Mouse (Mus musculus) liver, embryonic 15.5 days (tissue): Measurements from ENCODE around the gene Sigirr. TPM values are rescaled to one million over a fixed set of nuclear protein-coding genes. Genes with fewer than 3 reads are reported as not detected.
A peak's percentile ranks its signal among the peaks of the same experiment; 100 is the strongest.

Source experiments
- ATAC-seq: fragments of 200-750 bp; cut with Nextera tagmentation; 2 replicates; pipeline ENCODE4 v1.8.0; 2017; ENCODE audit warnings: moderate number of reproducible peaks, mild to moderate bottlenecking, moderate library complexity; ENCODE audit not compliant: insufficient read depth
- H3K27ac ChIP-seq: fragments of 300-500 bp; sonication (generic); replicated peaks from 2 replicates; pipeline ENCODE4 v1.5.1; 2015; ENCODE audit warnings: mild to moderate bottlenecking, inconsistent platforms
- H3K27me3 ChIP-seq: fragments of 300-500 bp; sonication (generic); 2 replicates; pipeline ENCODE4 v1.6.1; 2015; ENCODE audit warnings: mild to moderate bottlenecking, inconsistent platforms
- H3K36me3 ChIP-seq: fragments of 300-500 bp; sonication (generic); replicated peaks from 2 replicates; pipeline ENCODE4 v1.6.1; 2015; ENCODE audit warnings: moderate library complexity, mild to moderate bottlenecking, inconsistent platforms
- H3K4me1 ChIP-seq: fragments of 300-500 bp; sonication (generic); replicated peaks from 2 replicates; pipeline ENCODE4 v1.6.1; 2015; ENCODE audit warnings: inconsistent platforms
- H3K4me2 ChIP-seq: fragments of 300-500 bp; sonication (generic); 2 replicates; pipeline ENCODE4 v1.6.1; 2015; ENCODE audit warnings: moderate library complexity, mild to moderate bottlenecking, inconsistent platforms
- H3K4me3 ChIP-seq: fragments of 300-500 bp; sonication (generic); replicated peaks from 2 replicates; pipeline ENCODE4 v1.5.1; 2015; ENCODE audit warnings: mild to moderate bottlenecking, inconsistent platforms
- H3K9ac ChIP-seq: fragments of 300-500 bp; sonication (generic); 2 replicates; pipeline ENCODE4 v1.6.1; 2015; ENCODE audit warnings: moderate library complexity, mild to moderate bottlenecking, inconsistent platforms
- H3K9me3 ChIP-seq: fragments of 300-500 bp; sonication (generic); replicated peaks from 2 replicates; pipeline ENCODE4 v1.6.1; 2016; ENCODE audit warnings: inconsistent platforms
- WGBS: fragments of 180-500 bp; shearing (Covaris S2); methylation state at CpG from one replicate; pipeline ENCODE4 v1.1.7; 2015; ENCODE audit warnings: mixed read lengths; ENCODE audit not compliant: insufficient replicate concordance; 5-methylcytosine and 5-hydroxymethylcytosine counted together
- polyA plus RNA-seq: library from polyadenylated mRNA; unstranded; fragments of >200 nt; fragmentation: Nextera tagmentation; extraction: Ambion mirVana; gene quantifications from 2 replicates; pipeline ENCODE4 v1.2.1, GENCODE M21; 2015

The Sigirr gene
- polyA plus RNA-seq, 1 experiment from 2014 or later: 22.1 TPM

DNA sequence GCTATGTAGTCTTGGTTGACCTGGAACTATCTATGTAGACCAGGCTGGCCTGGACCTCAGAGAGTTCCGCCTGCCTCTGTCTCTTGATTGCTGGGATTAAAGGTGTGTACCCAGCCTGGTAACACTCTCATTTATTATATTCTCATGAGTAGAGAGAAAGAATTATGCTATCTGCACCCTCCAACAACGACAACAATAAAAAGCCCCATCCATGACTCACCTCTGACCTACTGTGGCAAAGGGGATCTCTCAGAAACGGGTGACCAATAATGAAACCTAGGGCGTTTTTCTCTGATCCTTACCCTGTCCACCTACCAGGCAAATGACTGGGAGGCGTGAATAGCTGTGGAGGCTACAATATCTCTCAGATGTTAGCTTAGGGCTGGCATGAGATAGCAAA, 3.2 kb downstream of the Sigirr start:
- Histone ChIP-seq H3K9me3 (no peaks in the 10 kb centered on the region), H3K9ac (no peak overlapping the region), H3K27me3 (peaks cover 35% of the 10 kb centered on the region), H3K4me1 (peaks cover 64% of the 10 kb centered on the region), H3K4me2 (peak overlapping the region; percentile 51; the same call in 1 of the 2 replicates), H3K4me3 (no peak overlapping the region; the same call in 1 of the 2 replicates), H3K27ac (peak overlapping the region; percentile 86; the same call in 1 of the 2 replicates), H3K36me3 (no peaks in the 10 kb centered on the region)
- no peak for ATAC-seq
- 53% methylated on average over 5 of the region's 5 CpGs for WGBS

DNA sequence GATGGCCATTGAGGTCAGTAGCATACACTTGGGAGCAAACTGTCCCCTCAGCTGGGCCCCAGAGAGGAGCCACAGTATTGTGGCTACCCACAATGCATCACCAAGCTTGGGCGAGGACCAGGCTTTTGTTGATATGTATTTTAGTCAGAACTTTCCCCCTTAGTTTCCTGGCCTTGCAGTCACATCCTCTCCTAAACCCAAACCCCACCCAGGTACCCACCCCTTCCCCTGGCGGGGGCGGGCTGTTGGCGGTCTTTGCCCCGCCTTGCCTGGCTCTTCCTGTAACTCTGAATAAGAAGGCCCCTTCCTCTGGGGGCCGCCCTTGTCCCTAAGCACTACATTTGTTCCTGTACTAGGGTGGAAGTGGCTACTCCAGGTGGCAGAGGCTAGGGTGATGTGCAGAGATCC, 3.7 kb downstream of the Sigirr start:
- WGBS: 13% methylated on average over 6 of the region's 6 CpGs
- peak; percentile 23 for ATAC-seq
- Histone ChIP-seq H3K4me3 (peak overlapping the region; percentile 24), H3K9me3 (no peaks in the 10 kb centered on the region), H3K27ac (peak overlapping the region; percentile 86; the same call in 1 of the 2 replicates), H3K27me3 (peaks cover 31% of the 10 kb centered on the region), H3K36me3 (no peaks in the 10 kb centered on the region), H3K9ac (no peak overlapping the region), H3K4me2 (peak overlapping the region; percentile 51), H3K4me1 (peaks cover 70% of the 10 kb centered on the region)

DNA sequence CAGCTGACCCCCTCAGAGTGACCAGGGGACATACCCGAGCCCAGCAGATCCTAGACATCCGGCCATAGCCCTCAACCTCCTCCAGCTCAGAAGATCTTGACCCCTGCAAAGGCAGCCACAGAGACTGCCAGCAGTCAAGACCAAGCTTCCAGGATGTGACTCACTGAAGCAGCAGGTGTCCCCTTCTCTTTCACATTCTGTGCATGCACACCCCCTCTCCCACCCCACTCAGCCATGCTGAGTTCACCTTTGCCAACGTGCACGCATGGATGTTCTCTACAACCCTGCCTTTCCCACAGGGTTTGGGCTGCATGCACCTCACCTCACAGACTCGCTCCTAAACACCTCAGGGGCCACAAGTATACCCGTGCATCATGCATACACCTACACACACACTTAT, 4.4 kb downstream of the Sigirr start:
- Histone ChIP-seq H3K27me3 (peaks cover 31% of the 10 kb centered on the region), H3K36me3 (no peaks in the 10 kb centered on the region; the same call in 1 of the 2 replicates), H3K9me3 (no peaks in the 10 kb centered on the region), H3K4me3 (peak overlapping the region; percentile 24), H3K4me1 (peaks cover 71% of the 10 kb centered on the region), H3K4me2 (peak overlapping the region; percentile 51), H3K9ac (no peak overlapping the region), H3K27ac (peak overlapping the region; percentile 86; the same call in 1 of the 2 replicates)
- 40% methylated on average over 6 of the region's 6 CpGs for WGBS
- ATAC-seq: no peak

DNA sequence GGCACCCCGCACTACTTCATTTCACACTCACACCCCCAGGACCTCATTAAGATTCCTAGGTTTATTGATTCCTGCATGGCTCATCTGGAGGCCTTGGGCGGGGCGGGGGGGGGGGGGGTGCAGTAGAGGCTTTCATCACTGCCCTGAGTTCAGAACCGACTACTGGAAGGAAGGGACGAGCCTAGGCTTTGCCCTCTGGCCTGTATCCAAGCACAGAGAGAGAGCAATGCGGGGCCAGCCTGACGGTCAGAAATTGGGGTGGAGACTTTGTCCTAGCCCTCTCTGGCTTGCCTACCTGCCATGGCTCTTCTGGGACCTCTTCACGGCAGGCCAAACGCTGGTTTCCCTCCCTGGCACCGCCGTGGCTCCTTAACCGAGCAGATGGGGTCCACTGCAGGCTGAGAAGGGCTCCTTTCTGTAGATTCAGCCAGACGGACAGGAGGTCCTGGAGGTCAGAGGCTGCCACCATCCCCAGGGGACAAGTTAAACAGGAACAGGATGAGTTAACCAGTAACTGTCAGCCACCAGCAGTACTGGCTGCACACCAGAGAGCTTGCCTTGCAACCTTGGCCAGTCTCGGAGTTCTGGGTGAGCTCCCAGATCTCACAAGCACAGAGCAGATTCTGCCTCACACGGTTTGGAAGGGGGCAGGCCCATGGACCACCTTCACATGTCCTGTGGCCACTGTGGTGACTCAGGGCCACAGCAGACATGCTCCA, 5.7 kb downstream of the Sigirr start:
- Histone ChIP-seq H3K36me3 (no peaks in the 10 kb centered on the region; the same call in 1 of the 2 replicates), H3K9me3 (no peaks in the 10 kb centered on the region), H3K4me3 (peak overlapping the region; percentile 24), H3K27me3 (peaks cover 26% of the 10 kb centered on the region), H3K4me2 (peak overlapping the region; percentile 51), H3K4me1 (peaks cover 61% of the 10 kb centered on the region), H3K9ac (0 out of 2 replicates have a peak overlapping the region, but pooled peaks have one; percentile 8), H3K27ac (peak overlapping the region; percentile 86)
- 56% methylated on average over 15 of the region's 15 CpGs for WGBS
- ATAC-seq: peak; percentile 43

DNA sequence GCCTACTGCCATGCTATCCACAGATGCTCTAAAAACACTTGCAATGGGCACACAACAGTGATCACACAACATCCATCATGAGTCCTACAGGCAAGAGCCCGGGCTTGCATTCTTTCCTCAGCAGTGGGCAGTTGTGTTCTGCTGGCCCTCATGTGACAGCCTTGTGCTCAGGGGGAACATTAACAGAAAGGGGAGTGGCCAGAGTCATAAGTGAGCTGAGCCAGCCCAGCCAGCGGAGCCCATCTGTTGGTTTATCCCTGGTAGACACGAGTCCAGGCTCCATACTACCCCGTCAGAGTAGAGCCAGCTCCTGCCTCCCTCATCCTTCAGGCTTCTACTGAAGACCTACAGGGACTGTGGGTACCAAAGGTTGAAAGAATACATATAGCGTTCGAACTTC, 6.4 kb downstream of the Sigirr start:
- Histone ChIP-seq H3K4me3 (peak overlapping the region; percentile 24; the same call in 1 of the 2 replicates), H3K27ac (peak overlapping the region; percentile 86), H3K4me2 (peak overlapping the region; percentile 51; the same call in 1 of the 2 replicates), H3K9ac (no peak overlapping the region), H3K36me3 (no peaks in the 10 kb centered on the region; the same call in 1 of the 2 replicates), H3K27me3 (peaks cover 29% of the 10 kb centered on the region), H3K9me3 (no peaks in the 10 kb centered on the region), H3K4me1 (peaks cover 57% of the 10 kb centered on the region)
- ATAC-seq: peak; percentile 26
- 75% methylated on average over 6 of the region's 6 CpGs for WGBS

DNA sequence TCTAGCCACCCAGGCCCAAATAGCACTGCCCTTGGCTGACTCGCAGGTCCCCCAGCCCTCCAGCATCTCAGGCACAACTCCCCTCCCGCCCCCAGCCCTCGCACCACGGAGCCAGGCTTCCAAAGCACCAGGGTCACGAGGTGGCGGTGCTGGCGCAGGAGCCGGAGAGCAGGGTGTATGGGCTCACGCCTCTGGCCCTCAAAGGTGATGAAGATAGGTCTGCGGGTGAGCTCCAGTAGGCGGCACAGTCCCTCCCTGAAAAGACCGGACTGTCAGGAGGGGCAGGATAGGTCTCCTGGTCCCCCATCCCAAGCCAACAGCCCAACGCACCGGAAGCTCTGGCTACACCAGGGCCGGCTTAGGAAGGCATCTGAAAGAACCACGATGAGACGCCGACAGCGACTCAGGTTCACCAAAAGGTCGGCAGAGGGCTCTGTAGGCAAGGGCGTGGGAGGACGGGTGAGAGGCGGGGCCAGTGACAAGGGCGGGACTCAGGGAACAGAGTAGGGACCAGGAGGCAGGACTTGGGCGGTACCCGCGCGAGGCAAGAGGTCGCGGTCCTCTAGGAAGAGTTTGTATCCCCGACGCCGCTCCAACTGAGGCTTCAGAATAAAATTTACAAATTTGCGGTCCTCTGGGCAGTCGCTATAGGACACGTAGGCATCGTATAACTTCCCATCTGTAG, 8.2 kb downstream of the Sigirr start:
- Histone ChIP-seq H3K9me3 (no peaks in the 10 kb centered on the region), H3K4me2 (peak overlapping the region; percentile 62), H3K27ac (peak overlapping the region; percentile 58), H3K4me3 (peak overlapping the region; percentile 27; the same call in 1 of the 2 replicates), H3K36me3 (no peaks in the 10 kb centered on the region; the same call in 1 of the 2 replicates), H3K9ac (0 out of 2 replicates have a peak overlapping the region, but pooled peaks have one; percentile 31), H3K4me1 (peaks cover 66% of the 10 kb centered on the region), H3K27me3 (peaks cover 41% of the 10 kb centered on the region)
- 19% methylated on average over 37 of the region's 37 CpGs for WGBS
- ATAC-seq: peak; percentile 85

DNA sequence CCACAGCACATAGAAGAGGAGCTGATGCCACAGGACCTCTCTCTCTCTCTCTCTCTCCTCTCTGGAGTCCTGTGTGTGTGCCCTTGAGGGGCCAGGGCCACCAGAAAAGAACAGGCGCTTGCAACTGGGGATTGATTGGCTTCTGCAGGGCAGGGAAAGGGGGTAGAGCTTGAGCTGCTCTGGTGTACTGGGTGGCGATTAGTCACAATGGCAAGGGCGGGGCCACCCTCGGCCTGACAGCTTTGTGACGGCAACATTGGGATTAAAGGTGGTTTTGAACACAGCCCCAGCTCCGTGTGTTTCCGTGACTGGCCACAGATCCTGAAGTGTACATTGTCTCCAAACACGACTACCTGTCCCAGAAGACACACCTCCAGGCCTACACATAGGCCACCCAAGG, 10.1 kb downstream of the Sigirr start:
- Histone ChIP-seq H3K27ac (no peak overlapping the region), H3K4me1 (peaks cover 46% of the 10 kb centered on the region), H3K27me3 (peaks cover 50% of the 10 kb centered on the region), H3K9ac (no peak overlapping the region), H3K36me3 (no peaks in the 10 kb centered on the region; the same call in 1 of the 2 replicates), H3K4me2 (no peak overlapping the region), H3K4me3 (no peak overlapping the region), H3K9me3 (no peaks in the 10 kb centered on the region)
- WGBS: 50% methylated on average over 8 of the region's 8 CpGs
- no peak for ATAC-seq

DNA sequence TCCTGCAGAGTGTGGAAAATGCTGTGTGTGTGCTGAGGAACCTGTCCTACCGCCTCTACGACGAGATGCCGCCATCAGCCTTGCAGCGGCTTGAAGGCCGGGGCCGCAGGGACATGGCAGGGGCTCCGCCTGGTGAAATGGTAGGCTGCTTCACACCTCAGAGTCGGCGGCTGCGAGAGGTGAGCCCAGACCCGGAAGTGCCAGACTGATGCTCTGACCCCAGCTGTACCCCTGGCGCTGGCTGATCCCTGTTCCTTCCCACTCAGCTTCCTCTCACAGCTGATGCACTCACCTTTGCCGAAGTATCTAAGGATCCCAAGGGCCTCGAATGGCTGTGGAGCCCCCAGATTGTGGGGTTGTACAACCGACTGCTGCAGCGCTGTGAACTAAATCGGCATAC, 11.9 kb downstream of the Sigirr start:
- H3K36me3 ChIP-seq: no peaks in the 10 kb centered on the region; the same call in 1 of the 2 replicates
- WGBS: 12% methylated on average over 18 of the region's 18 CpGs
- no peak overlapping the region for H3K27ac ChIP-seq
- peak overlapping the region; percentile 43 for H3K4me2 ChIP-seq
- H3K4me3 ChIP-seq: no peak overlapping the region
- H3K9me3 ChIP-seq: no peaks in the 10 kb centered on the region
- peaks cover 53% of the 10 kb centered on the region for H3K27me3 ChIP-seq
- no peak overlapping the region for H3K9ac ChIP-seq
- H3K4me1 ChIP-seq: peaks cover 32% of the 10 kb centered on the region
- no peak for ATAC-seq

DNA sequence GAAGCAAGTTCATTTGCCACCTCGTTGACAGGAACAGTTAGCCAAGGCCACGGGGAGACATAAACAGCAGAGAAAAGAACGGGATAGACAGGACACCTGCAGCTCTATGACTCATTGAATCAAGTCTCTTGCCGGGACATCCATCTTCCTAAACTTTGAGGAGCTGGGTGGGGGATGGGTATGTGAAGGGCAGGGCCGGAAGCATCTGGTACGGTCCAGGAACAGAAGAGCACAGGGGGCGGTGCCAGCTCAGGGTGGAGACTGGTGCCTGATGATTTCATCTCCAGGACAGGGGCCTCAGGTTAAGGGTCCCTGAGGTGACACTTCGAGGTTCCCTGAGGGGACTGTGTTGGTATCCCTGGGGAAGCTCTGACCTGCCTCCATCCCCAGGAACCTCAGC, 12.5 kb downstream of the Sigirr start:
- Histone ChIP-seq H3K4me1 (peaks cover 26% of the 10 kb centered on the region), H3K9ac (no peak overlapping the region), H3K4me2 (peak overlapping the region; percentile 43; the same call in 1 of the 2 replicates), H3K9me3 (no peaks in the 10 kb centered on the region), H3K4me3 (no peak overlapping the region), H3K27me3 (peaks cover 53% of the 10 kb centered on the region), H3K36me3 (no peaks in the 10 kb centered on the region; the same call in 1 of the 2 replicates), H3K27ac (no peak overlapping the region)
- WGBS: 17% methylated on average over 8 of the region's 8 CpGs
- no peak for ATAC-seq

DNA sequence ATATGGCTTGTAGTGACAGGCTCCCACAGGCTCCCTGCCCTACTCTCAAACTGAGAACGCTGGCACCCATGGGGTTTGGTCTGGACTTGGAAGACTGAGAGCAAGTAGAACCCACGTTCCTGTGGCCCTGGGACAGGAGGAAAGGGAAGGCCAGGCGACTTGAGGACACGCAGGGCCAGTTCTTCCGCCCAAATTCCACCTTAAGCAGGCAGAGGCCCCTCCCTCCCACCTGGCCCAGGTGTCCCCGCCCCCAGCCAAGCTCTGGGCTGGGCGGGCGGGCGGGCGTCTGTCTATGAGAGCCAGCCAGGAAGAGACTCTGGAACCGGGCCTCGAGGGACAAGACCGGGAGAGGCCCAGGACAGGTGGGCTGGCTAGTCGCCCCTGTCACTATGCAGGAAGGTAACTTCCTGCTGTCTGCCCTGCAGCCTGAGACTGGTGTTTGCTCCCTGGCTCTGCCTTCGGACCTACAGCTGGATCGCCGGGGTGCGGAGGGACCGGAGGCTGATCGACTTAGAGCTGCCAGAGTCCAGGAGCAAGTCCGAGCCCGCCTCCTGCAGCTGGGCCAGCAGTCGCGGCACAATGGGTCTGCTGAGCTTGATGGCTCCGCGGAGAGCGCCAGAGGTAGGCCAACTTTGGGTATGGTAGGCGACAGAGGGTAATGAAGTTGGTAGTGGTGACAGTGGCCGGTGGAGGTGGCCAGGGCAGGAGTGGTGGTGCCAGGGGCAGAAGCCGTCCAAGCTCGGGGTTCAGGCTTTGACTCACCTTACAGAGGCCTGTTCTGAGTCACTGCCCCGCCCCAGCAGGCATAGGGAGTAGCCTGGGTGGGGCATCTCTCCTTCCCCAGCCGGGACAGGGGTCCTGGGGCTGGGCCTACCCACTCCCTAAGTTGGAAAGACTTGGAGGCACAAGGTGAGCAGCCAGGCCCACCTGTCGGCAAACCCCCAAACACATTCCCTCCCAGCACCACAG, 20.6 kb downstream of the Sigirr start:
- H3K4me2 ChIP-seq: no peak overlapping the region
- H3K27ac ChIP-seq: no peak overlapping the region
- H3K4me3 ChIP-seq: no peak overlapping the region
- H3K9ac ChIP-seq: no peak overlapping the region
- no peaks in the 10 kb centered on the region for H3K4me1 ChIP-seq
- H3K36me3 ChIP-seq: no peaks in the 10 kb centered on the region
- no peak for ATAC-seq
- no peaks in the 10 kb centered on the region for H3K9me3 ChIP-seq
- 44% methylated on average over 34 of the region's 34 CpGs for WGBS
- peaks cover 45% of the 10 kb centered on the region; the same call in 1 of the 2 replicates for H3K27me3 ChIP-seq
